Mouse (Mus musculus): ENCODE results near the gene Itga5. TPM values are rescaled to one million over a fixed set of nuclear protein-coding genes. Genes with fewer than 3 reads are reported as not detected.

Gene Itga5
- polyA plus RNA-seq, 1 experiment from 2014 or later: 41.3 TPM

- H3K9ac ChIP-seq: no peak overlapping the region
- no peaks in the 10 kb centered on the region for H3K9me3 ChIP-seq (replicated peaks)
- H3K4me1 ChIP-seq: no peaks in the 10 kb centered on the region
- ATAC-seq (replicated peaks; ENCODE audit: low FRiP score): no peak
- no peak overlapping the region for H3K27ac ChIP-seq
- 33% methylated on average over 4 of the region's 4 CpGs for WGBS
- no peak overlapping the region for H3K4me2 ChIP-seq
- H3K27me3 ChIP-seq: no peaks in the 10 kb centered on the region
- H3K36me3 ChIP-seq: peaks cover 91% of the 10 kb centered on the region
- H3K4me3 ChIP-seq (replicated peaks): no peak overlapping the region
Measured at GRCm38 (mm10) chr15:103352856-103353255, 13.7 kb downstream of the Itga5 start.

GRCm38 (mm10) chr15:103347275-103347684 is 19.3 kb downstream of the Itga5 start:
- Histone ChIP-seq H3K4me1 (no peaks in the 10 kb centered on the region), H3K9ac (no peak overlapping the region), H3K4me3 (replicated peaks) (no peak overlapping the region), H3K4me2 (no peak overlapping the region), H3K27me3 (peaks cover under 1% of the 10 kb centered on the region; the same call in 1 of the 2 replicates), H3K36me3 (peaks cover 85% of the 10 kb centered on the region), H3K27ac (no peak overlapping the region), H3K9me3 (replicated peaks) (no peaks in the 10 kb centered on the region)
- 0% methylated on average over 2 of the region's 2 CpGs for WGBS
- no peak for ATAC-seq (replicated peaks; ENCODE audit: low FRiP score)

GRCm38 (mm10) chr15:103345789-103346188 is 20.8 kb downstream of the Itga5 start:
- Histone ChIP-seq H3K27ac (no peak overlapping the region), H3K36me3 (peaks cover 70% of the 10 kb centered on the region), H3K9me3 (replicated peaks) (no peaks in the 10 kb centered on the region), H3K4me1 (peaks cover 10% of the 10 kb centered on the region), H3K4me2 (no peak overlapping the region), H3K27me3 (peaks cover 15% of the 10 kb centered on the region), H3K9ac (no peak overlapping the region), H3K4me3 (replicated peaks) (no peak overlapping the region)
- WGBS: 88% methylated on average over 6 of the region's 6 CpGs
- ATAC-seq (replicated peaks; ENCODE audit: low FRiP score): no peak

- H3K9ac ChIP-seq: no peak overlapping the region
- no peak overlapping the region for H3K27ac ChIP-seq
- no peak for ATAC-seq (replicated peaks; ENCODE audit: low FRiP score)
Measured at GRCm38 (mm10) chr15:103343556-103343955, 23.0 kb downstream of the Itga5 start.

GRCm38 (mm10) chr15:103343008-103343407 is 23.6 kb downstream of the Itga5 start:
- ATAC-seq (replicated peaks; ENCODE audit: low FRiP score): no peak
- H3K4me3 ChIP-seq (replicated peaks): no peak overlapping the region
- peaks cover 44% of the 10 kb centered on the region for H3K36me3 ChIP-seq
- H3K9me3 ChIP-seq (replicated peaks): no peaks in the 10 kb centered on the region
- H3K4me1 ChIP-seq: peaks cover 30% of the 10 kb centered on the region
- no peak overlapping the region for H3K4me2 ChIP-seq
- H3K9ac ChIP-seq: no peak overlapping the region
- H3K27ac ChIP-seq: no peak overlapping the region
- 75% methylated on average over 3 of the region's 3 CpGs for WGBS
- H3K27me3 ChIP-seq: peaks cover 43% of the 10 kb centered on the region

More at GRCm38 (mm10) chr15:103343556-103343955, 23.0 kb downstream of the Itga5 start:
- peaks cover 30% of the 10 kb centered on the region for H3K4me1 ChIP-seq
- H3K9me3 ChIP-seq (replicated peaks): no peaks in the 10 kb centered on the region
- H3K27me3 ChIP-seq: peaks cover 37% of the 10 kb centered on the region
- H3K4me2 ChIP-seq: no peak overlapping the region
- peaks cover 48% of the 10 kb centered on the region for H3K36me3 ChIP-seq
- no peak overlapping the region for H3K4me3 ChIP-seq (replicated peaks)

- Histone ChIP-seq H3K27me3 (peaks cover 49% of the 10 kb centered on the region), H3K27ac (no peak overlapping the region), H3K4me1 (peaks cover 34% of the 10 kb centered on the region), H3K9ac (no peak overlapping the region), H3K4me2 (no peak overlapping the region), H3K9me3 (replicated peaks) (no peaks in the 10 kb centered on the region), H3K4me3 (replicated peaks) (no peak overlapping the region), H3K36me3 (peaks cover 38% of the 10 kb centered on the region)
- 21% methylated on average over 4 of the region's 4 CpGs for WGBS
- no peak for ATAC-seq (replicated peaks; ENCODE audit: low FRiP score)
Measured at GRCm38 (mm10) chr15:103342415-103342814, 24.1 kb downstream of the Itga5 start.

- Histone ChIP-seq H3K36me3 (peaks cover 31% of the 10 kb centered on the region), H3K4me3 (replicated peaks) (no peak overlapping the region), H3K27me3 (peaks cover 54% of the 10 kb centered on the region), H3K9me3 (replicated peaks) (no peaks in the 10 kb centered on the region), H3K4me2 (no peak overlapping the region), H3K9ac (no peak overlapping the region), H3K27ac (no peak overlapping the region), H3K4me1 (peaks cover 37% of the 10 kb centered on the region)
- 24% methylated on average over 8 of the region's 8 CpGs for WGBS
- ATAC-seq (replicated peaks; ENCODE audit: low FRiP score): no peak
Measured at GRCm38 (mm10) chr15:103341547-103341946, 25.0 kb downstream of the Itga5 start.

- Histone ChIP-seq H3K9ac (no peak overlapping the region), H3K4me1 (peaks cover 39% of the 10 kb centered on the region), H3K27me3 (peaks cover 55% of the 10 kb centered on the region), H3K4me2 (no peak overlapping the region), H3K36me3 (peaks cover 23% of the 10 kb centered on the region), H3K9me3 (replicated peaks) (no peaks in the 10 kb centered on the region), H3K4me3 (replicated peaks) (no peak overlapping the region), H3K27ac (no peak overlapping the region)
- 30% methylated on average over 4 of the region's 4 CpGs for WGBS
- no peak for ATAC-seq (replicated peaks; ENCODE audit: low FRiP score)
Measured at GRCm38 (mm10) chr15:103340786-103341185, 25.8 kb downstream of the Itga5 start.

- Histone ChIP-seq H3K27ac (no peak within 1 kb of the TSS), H3K36me3 (peaks cover 15% of the 10 kb centered on the region), H3K9me3 (replicated peaks) (no peaks in the 10 kb centered on the region), H3K4me2 (peak within 1 kb of the TSS; percentile 95), H3K9ac (peak within 1 kb of the TSS; percentile 52), H3K4me3 (replicated peaks) (peak within 1 kb of the TSS; percentile 67), H3K4me1 (peaks cover 47% of the 10 kb centered on the region), H3K27me3 (peaks cover 62% of the 10 kb centered on the region)
- WGBS: under 1% methylated on average over 26 of the region's 26 CpGs
- peak; percentile 44 for ATAC-seq (replicated peaks; ENCODE audit: low FRiP score)
Measured at GRCm38 (mm10) chr15:103339961-103340337, 26.6 kb downstream of the Itga5 start, which contains the start of gene Zfp385a. Gene Zfp385a (minus strand): TSS chr15:103340093.

- Histone ChIP-seq H3K27me3 (peaks cover 64% of the 10 kb centered on the region), H3K4me2 (peak overlapping the region; percentile 95), H3K36me3 (peaks cover 9% of the 10 kb centered on the region), H3K4me3 (replicated peaks) (peak overlapping the region; percentile 67), H3K27ac (no peak overlapping the region), H3K9me3 (replicated peaks) (no peaks in the 10 kb centered on the region), H3K4me1 (peaks cover 51% of the 10 kb centered on the region), H3K9ac (peak overlapping the region; percentile 52)
- WGBS: 4% methylated on average over 28 of the region's 31 CpGs
- peak; percentile 13; the same call in 1 of the 2 replicates for ATAC-seq (replicated peaks; ENCODE audit: low FRiP score)
Measured at GRCm38 (mm10) chr15:103339166-103339960, 27.2 kb downstream of the Itga5 start.

GRCm38 (mm10) chr15:103338829-103339165 is 27.8 kb downstream of the Itga5 start:
- WGBS: 44% methylated on average over 4 of the region's 4 CpGs

GRCm38 (mm10) chr15:103336996-103337667 is 29.4 kb downstream of the Itga5 start:
- peaks cover 62% of the 10 kb centered on the region for H3K27me3 ChIP-seq
- no peaks in the 10 kb centered on the region for H3K9me3 ChIP-seq (replicated peaks)
- H3K27ac ChIP-seq: no peak overlapping the region
- H3K4me2 ChIP-seq: no peak overlapping the region
- WGBS: 20% methylated on average over 11 of the region's 11 CpGs
- peaks cover 66% of the 10 kb centered on the region for H3K4me1 ChIP-seq
- ATAC-seq (replicated peaks; ENCODE audit: low FRiP score): no peak
- H3K4me3 ChIP-seq (replicated peaks): no peak overlapping the region
- no peaks in the 10 kb centered on the region for H3K36me3 ChIP-seq
- H3K9ac ChIP-seq: no peak overlapping the region

More at GRCm38 (mm10) chr15:103338829-103339165, 27.8 kb downstream of the Itga5 start:
- peaks cover 3% of the 10 kb centered on the region for H3K36me3 ChIP-seq
- ATAC-seq (replicated peaks; ENCODE audit: low FRiP score): no peak
- H3K9me3 ChIP-seq (replicated peaks): no peaks in the 10 kb centered on the region
- H3K4me1 ChIP-seq: peaks cover 57% of the 10 kb centered on the region
- H3K27ac ChIP-seq: no peak overlapping the region
- no peak overlapping the region for H3K9ac ChIP-seq
- H3K4me3 ChIP-seq (replicated peaks): peak overlapping the region; percentile 67; the same call in 1 of the 2 replicates
- peaks cover 64% of the 10 kb centered on the region for H3K27me3 ChIP-seq
- H3K4me2 ChIP-seq: peak overlapping the region; percentile 95

Data from kidney, embryonic 15.5 days (tissue).